Mouse (Mus musculus) stomach, embryonic 16.5 days (tissue): Measurements from ENCODE around the gene Abcb8. TPM values are rescaled to one million over a fixed set of nuclear protein-coding genes. Genes with fewer than 3 reads are reported as not detected.

Source experiments
- ATAC-seq: fragments of 200-750 bp; cut with Nextera tagmentation; 2 replicates; pipeline ENCODE4 v1.8.0; 2017; ENCODE audit warnings: moderate number of reproducible peaks, moderate TSS enrichment; ENCODE audit not compliant: insufficient read depth, low FRiP score
- H3K27ac ChIP-seq: fragments of 300-500 bp; sonication (generic); 2 replicates; pipeline ENCODE4 v1.5.1; 2014; ENCODE audit warnings: low read length
- H3K27me3 ChIP-seq: fragments of 300-500 bp; sonication (generic); 2 replicates; pipeline ENCODE4 v1.6.1; 2014; ENCODE audit warnings: low read length, control low read depth, mixed read lengths; ENCODE audit not compliant: control insufficient read depth, insufficient read depth
- H3K36me3 ChIP-seq: fragments of 300-500 bp; sonication (generic); 2 replicates; pipeline ENCODE4 v1.6.1; 2014; ENCODE audit warnings: low read length; ENCODE audit not compliant: control insufficient read depth, insufficient read depth
- H3K4me1 ChIP-seq: fragments of 300-500 bp; sonication (generic); 2 replicates; pipeline ENCODE4 v1.6.1; 2014; ENCODE audit warnings: low read length, control low read depth, mixed read lengths; ENCODE audit not compliant: control insufficient read depth, insufficient read depth
- H3K4me2 ChIP-seq: fragments of 300-500 bp; sonication (generic); 2 replicates; pipeline ENCODE4 v1.6.1; 2014; ENCODE audit warnings: low read depth, low read length, mixed read lengths
- H3K4me3 ChIP-seq: fragments of 300-500 bp; sonication (generic); replicated peaks from 2 replicates; pipeline ENCODE4 v1.5.1; 2014; ENCODE audit warnings: mild to moderate bottlenecking, low read length
- H3K9ac ChIP-seq: fragments of 300-500 bp; sonication (generic); 2 replicates; pipeline ENCODE4 v1.6.1; 2014; ENCODE audit warnings: low read length
- H3K9me3 ChIP-seq: fragments of 300-500 bp; sonication (generic); replicated peaks from 2 replicates; pipeline ENCODE4 v1.6.1; 2016; ENCODE audit warnings: low read length, control low read depth; ENCODE audit not compliant: control insufficient read depth
- WGBS: fragments of 180-500 bp; shearing (Covaris S2); extraction: QIAGEN DNeasy Blood & Tissue Kit; methylation state at CpG from one replicate; pipeline ENCODE4 v1.1.7; 2014; 5-methylcytosine and 5-hydroxymethylcytosine counted together
- polyA plus RNA-seq: library from polyadenylated mRNA; unstranded; fragments of >200 nt; fragmentation: Nextera tagmentation; extraction: Ambion mirVana; gene quantifications from 2 replicates; pipeline ENCODE4 v1.2.1, GENCODE M21; 2015

Gene Abcb8
- polyA plus RNA-seq, 1 experiment from 2014 or later, result 48.4 TPM

GRCm38 (mm10) chr5:24424861-24425411 lies 31.5 kb downstream of the Abcb8 start:
- no peaks in the 10 kb centered on the region for H3K9me3 ChIP-seq
- H3K4me2 ChIP-seq, result peak overlapping the region; percentile 96
- 0 out of 2 replicates have a peak, but pooled peaks cover under 1% of the 10 kb centered on the region for H3K36me3 ChIP-seq
- peaks cover 40% of the 10 kb centered on the region for H3K4me1 ChIP-seq
- peak overlapping the region; percentile 87 for H3K4me3 ChIP-seq
- peak overlapping the region; percentile 89 for H3K9ac ChIP-seq
- under 1% methylated on average over 52 of the region's 60 CpGs for WGBS
- ATAC-seq, result peak; percentile 32; the same call in 1 of the 2 replicates
- no peaks in the 10 kb centered on the region for H3K27me3 ChIP-seq
- H3K27ac ChIP-seq, result peak overlapping the region; percentile 99

- H3K9ac ChIP-seq, result peak overlapping the region; percentile 89
- ATAC-seq, result peak; percentile 1; the same call in 1 of the 2 replicates
- peaks cover 6% of the 10 kb centered on the region; the same call in 1 of the 2 replicates for H3K36me3 ChIP-seq
- H3K27ac ChIP-seq, result peak overlapping the region; percentile 99
- H3K27me3 ChIP-seq, result no peaks in the 10 kb centered on the region
- under 1% methylated on average over 30 of the region's 30 CpGs for WGBS
- peak overlapping the region; percentile 96 for H3K4me2 ChIP-seq
- H3K4me1 ChIP-seq, result peaks cover 40% of the 10 kb centered on the region
- no peaks in the 10 kb centered on the region for H3K9me3 ChIP-seq
- peak overlapping the region; percentile 87 for H3K4me3 ChIP-seq
Observed at GRCm38 (mm10) chr5:24425421-24426036, 32.1 kb downstream of the Abcb8 start.

GRCm38 (mm10) chr5:24426037-24426432 lies 32.6 kb downstream of the Abcb8 start:
- Histone ChIP-seq H3K4me2 (peak overlapping the region; percentile 96), H3K9ac (peak overlapping the region; percentile 89), H3K36me3 (peaks cover 11% of the 10 kb centered on the region; the same call in 1 of the 2 replicates), H3K4me1 (peaks cover 40% of the 10 kb centered on the region), H3K4me3 (peak overlapping the region; percentile 87), H3K27ac (peak overlapping the region; percentile 99), H3K27me3 (no peaks in the 10 kb centered on the region), H3K9me3 (no peaks in the 10 kb centered on the region)
- 2% methylated on average over 10 of the region's 10 CpGs for WGBS
- no peak for ATAC-seq

GRCm38 (mm10) chr5:24426556-24427284 lies 33.3 kb downstream of the Abcb8 start:
- 12% methylated on average over 9 of the region's 9 CpGs for WGBS
- peaks cover 40% of the 10 kb centered on the region for H3K4me1 ChIP-seq
- no peaks in the 10 kb centered on the region for H3K27me3 ChIP-seq
- peak overlapping the region; percentile 99 for H3K27ac ChIP-seq
- H3K9ac ChIP-seq, result peak overlapping the region; percentile 89
- H3K4me3 ChIP-seq, result peak overlapping the region; percentile 87
- H3K36me3 ChIP-seq, result peaks cover 18% of the 10 kb centered on the region
- H3K4me2 ChIP-seq, result peak overlapping the region; percentile 96
- H3K9me3 ChIP-seq, result no peaks in the 10 kb centered on the region
- no peak for ATAC-seq

GRCm38 (mm10) chr5:24427285-24427633 lies 33.8 kb downstream of the Abcb8 start:
- no peak for ATAC-seq
- 31% methylated on average over 12 of the region's 12 CpGs for WGBS

GRCm38 (mm10) chr5:24427981-24428402 lies 34.5 kb downstream of the Abcb8 start:
- Histone ChIP-seq H3K36me3 (peaks cover 25% of the 10 kb centered on the region), H3K4me3 (peak overlapping the region; percentile 87), H3K9ac (peak overlapping the region; percentile 63), H3K27ac (peak overlapping the region; percentile 99), H3K4me2 (peak overlapping the region; percentile 96), H3K27me3 (no peaks in the 10 kb centered on the region), H3K9me3 (no peaks in the 10 kb centered on the region), H3K4me1 (peaks cover 34% of the 10 kb centered on the region)
- WGBS, result 12% methylated on average over 15 of the region's 15 CpGs
- ATAC-seq, result peak; percentile 22

More at GRCm38 (mm10) chr5:24427285-24427633, 33.8 kb downstream of the Abcb8 start:
- Histone ChIP-seq H3K4me3 (peak overlapping the region; percentile 87), H3K27me3 (no peaks in the 10 kb centered on the region), H3K9ac (peak overlapping the region; percentile 89), H3K36me3 (peaks cover 23% of the 10 kb centered on the region), H3K9me3 (no peaks in the 10 kb centered on the region), H3K4me2 (peak overlapping the region; percentile 96), H3K27ac (peak overlapping the region; percentile 99), H3K4me1 (peaks cover 40% of the 10 kb centered on the region)

GRCm38 (mm10) chr5:24428596-24428995 lies 35.1 kb downstream of the Abcb8 start:
- H3K9ac ChIP-seq, result peak overlapping the region; percentile 63

GRCm38 (mm10) chr5:24433993-24434392 lies 40.5 kb downstream of the Abcb8 start:
- H3K4me2 ChIP-seq, result no peak overlapping the region
- WGBS, result 87% methylated on average over 8 of the region's 8 CpGs
- no peak overlapping the region for H3K27ac ChIP-seq
- H3K4me1 ChIP-seq, result no peaks in the 10 kb centered on the region
- H3K4me3 ChIP-seq, result no peak overlapping the region
- no peak for ATAC-seq
- H3K27me3 ChIP-seq, result no peaks in the 10 kb centered on the region
- H3K36me3 ChIP-seq, result peaks cover 47% of the 10 kb centered on the region
- no peak overlapping the region for H3K9ac ChIP-seq
- H3K9me3 ChIP-seq, result no peaks in the 10 kb centered on the region

More at GRCm38 (mm10) chr5:24428596-24428995, 35.1 kb downstream of the Abcb8 start:
- Histone ChIP-seq H3K4me3 (peak overlapping the region; percentile 39), H3K27ac (peak overlapping the region; percentile 70), H3K4me2 (peak overlapping the region; percentile 96), H3K4me1 (peaks cover 34% of the 10 kb centered on the region), H3K27me3 (no peaks in the 10 kb centered on the region), H3K36me3 (peaks cover 26% of the 10 kb centered on the region), H3K9me3 (no peaks in the 10 kb centered on the region)
- no peak for ATAC-seq
- WGBS, result 29% methylated on average over 8 of the region's 9 CpGs

GRCm38 (mm10) chr5:24441187-24441586 lies 47.7 kb downstream of the Abcb8 start:
- Histone ChIP-seq H3K27me3 (no peaks in the 10 kb centered on the region), H3K4me1 (peaks cover 13% of the 10 kb centered on the region), H3K9ac (no peak overlapping the region), H3K4me3 (no peak overlapping the region), H3K9me3 (no peaks in the 10 kb centered on the region), H3K4me2 (no peak overlapping the region), H3K27ac (no peak overlapping the region), H3K36me3 (peaks cover 30% of the 10 kb centered on the region; the same call in 1 of the 2 replicates)
- no peak for ATAC-seq
- 92% methylated on average over 8 of the region's 8 CpGs for WGBS
